Mouse (Mus musculus) megakaryocyte, embryonic 14.5 days (primary cell): Measurements from ENCODE around the gene B3gat3.

ENCODE experiments used
- FLI1 ChIP-seq: IDR thresholded peaks from 2 replicates; pipeline ENCODE4 v1.6.1; 2012; ENCODE audit warnings: low read length, inconsistent platforms, mixed read lengths
- GATA1 ChIP-seq: IDR thresholded peaks from 3 replicates; pipeline ENCODE4 v1.6.1; 2012; ENCODE audit warnings: mixed read lengths, low read length, inconsistent platforms, borderline replicate concordance

DNA sequence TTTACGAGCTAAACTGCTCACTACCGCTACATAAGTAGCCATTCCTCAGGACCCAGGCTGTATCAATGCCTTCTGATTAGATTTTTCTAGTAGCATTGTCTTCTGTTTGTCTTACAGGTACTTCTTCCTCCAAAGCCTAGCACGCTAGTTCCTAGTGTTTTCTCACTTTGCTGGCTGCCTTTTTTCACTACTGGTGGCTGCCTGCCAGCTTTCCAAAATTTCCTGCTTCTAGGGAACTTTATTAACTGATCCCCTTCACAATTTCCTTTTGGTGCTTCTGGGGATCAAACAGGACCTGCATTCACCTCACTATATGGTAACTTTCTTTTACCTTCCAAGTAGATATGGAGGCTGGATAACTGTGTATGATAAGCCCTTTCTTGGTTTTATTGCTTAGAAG lies 21.1 kb upstream of the B3gat3 start:
- TF ChIP-seq GATA1 (no peak), FLI1 (no peak)
